Mouse (Mus musculus): ENCODE results near the gene Eif4g3.

Gene Eif4g3

GRCm38 (mm10) chr4:138061161-138061560 lies 68.3 kb downstream of the Eif4g3 start:
- no peak for DNase-seq (ENCODE audit: inconsistent ontology term)

GRCm38 (mm10) chr4:138063372-138064265 lies 70.8 kb downstream of the Eif4g3 start:
- DNase-seq (ENCODE audit: inconsistent ontology term): no peak

- no peak for DNase-seq (ENCODE audit: inconsistent ontology term)
These were observed 72.2 kb downstream of the Eif4g3 start for GRCm38 (mm10) chr4:138064882-138065592.

DNA sequence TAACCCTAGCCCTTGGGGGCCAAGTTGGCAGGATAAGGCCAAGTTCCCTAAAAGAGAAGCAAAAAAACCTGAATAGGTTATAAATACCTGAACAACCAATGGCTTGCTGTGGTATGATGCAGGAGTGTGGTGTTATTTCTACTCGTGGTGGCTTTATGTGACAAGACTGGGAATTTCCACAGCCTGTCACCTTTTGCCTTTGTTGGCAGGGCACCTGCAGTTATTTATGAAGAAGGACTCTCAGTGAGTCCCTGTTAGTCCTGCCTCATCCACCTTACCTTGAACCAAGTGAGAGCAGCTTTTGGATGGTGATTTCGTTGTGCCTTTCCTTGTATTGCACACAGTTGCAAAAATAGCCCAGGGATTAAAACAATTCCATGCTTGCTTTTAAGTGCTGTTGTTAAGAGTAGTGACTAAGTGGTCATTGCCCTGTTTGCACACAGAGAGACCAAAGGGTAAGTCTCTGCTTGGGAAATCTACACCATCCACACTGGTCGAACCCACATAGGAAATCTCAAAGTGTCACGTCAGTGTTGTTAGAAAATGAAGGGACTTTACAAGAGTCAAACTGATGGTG lies 72.9 kb downstream of the Eif4g3 start:
- no peak for DNase-seq (ENCODE audit: inconsistent ontology term)

DNA sequence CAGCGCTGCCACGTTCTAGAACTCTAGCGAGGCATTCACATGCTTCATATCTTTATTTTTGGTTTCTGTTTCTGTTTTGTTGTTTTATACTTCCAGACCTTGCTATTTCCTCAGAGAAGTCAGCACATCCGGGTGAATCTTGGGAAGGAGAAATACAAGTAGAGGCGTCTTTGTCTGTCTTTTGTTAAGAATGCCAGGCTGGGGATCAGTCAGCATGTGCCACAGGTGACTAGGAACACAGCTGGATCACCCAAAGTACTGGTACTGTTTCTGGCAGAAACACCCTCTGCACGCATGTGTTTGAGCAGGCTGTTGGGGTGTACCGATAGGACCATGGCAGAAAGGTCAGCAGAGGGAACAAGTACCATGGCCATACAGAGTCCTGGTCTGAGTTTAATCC lies 73.6 kb downstream of the Eif4g3 start:
- no peak for DNase-seq (ENCODE audit: inconsistent ontology term)

DNA sequence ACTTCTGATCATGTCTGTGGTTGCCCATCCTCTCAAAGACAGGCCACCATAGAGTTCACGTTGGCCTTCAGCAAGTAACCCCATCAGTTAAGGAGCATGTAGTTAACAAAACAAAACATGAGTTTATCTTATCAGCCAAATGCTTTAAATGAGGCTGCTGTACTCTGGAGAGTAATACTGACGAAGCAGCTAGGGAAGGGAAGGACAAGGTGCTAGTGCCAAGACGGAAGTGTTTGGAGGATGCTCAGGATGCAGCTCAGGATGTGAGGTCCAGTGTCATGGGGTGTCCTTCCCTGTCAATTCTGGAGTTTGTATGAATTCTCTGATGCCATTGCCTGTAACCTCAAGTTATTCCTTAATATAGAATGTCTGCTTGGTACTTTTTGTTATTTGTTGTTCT lies 75.0 kb downstream of the Eif4g3 start:
- DNase-seq (ENCODE audit: inconsistent ontology term): no peak

- DNase-seq (ENCODE audit: inconsistent ontology term): peak; percentile 74
These were observed 75.8 kb downstream of the Eif4g3 start for GRCm38 (mm10) chr4:138068598-138068997.

DNA sequence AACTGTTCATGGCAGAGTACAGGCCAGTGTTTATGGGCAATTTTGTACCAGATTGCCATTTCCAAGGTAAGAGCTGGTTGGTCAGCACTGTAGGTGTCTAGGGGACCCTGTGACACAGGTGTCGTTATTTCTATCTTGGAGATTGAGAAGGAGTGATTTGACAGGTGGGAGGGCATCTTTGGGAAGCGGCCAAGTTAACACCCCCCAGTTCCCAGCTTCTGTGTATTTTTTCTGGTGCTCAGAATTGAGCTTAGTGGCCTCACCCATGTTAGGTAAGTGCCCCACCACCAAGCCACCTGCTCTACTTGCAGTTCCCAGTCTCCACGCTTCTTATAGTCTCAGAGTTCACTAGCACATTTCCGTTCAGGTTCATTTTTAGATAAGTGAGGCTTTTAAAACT lies 76.5 kb downstream of the Eif4g3 start:
- no peak for DNase-seq (ENCODE audit: inconsistent ontology term)

- DNase-seq (ENCODE audit: inconsistent ontology term): no peak
These were observed 78.7 kb downstream of the Eif4g3 start for GRCm38 (mm10) chr4:138071497-138071896.

- DNase-seq (ENCODE audit: inconsistent ontology term): no peak
These were observed 80.3 kb downstream of the Eif4g3 start for GRCm38 (mm10) chr4:138073086-138073485.

DNA sequence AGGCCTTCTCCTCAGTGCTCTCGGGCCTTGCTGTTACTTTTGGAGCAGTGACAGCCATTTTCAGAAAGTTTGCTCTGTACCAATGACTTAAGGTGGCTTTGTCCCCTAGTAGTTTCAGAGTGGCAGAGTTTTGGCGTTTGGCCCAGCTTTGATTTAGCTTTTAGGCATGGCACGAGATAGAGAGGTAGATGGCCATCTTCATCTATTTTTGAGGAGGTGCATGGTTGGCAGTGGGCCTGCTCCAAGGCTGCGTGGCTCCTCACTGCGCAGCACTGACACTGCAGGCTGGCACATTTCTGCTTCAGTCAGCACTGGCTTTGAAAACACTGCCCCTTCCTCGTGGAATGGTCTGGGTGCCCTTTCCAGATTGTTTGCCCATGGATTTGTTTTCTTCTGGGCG lies 80.7 kb downstream of the Eif4g3 start:
- DNase-seq (ENCODE audit: inconsistent ontology term): no peak

- DNase-seq (ENCODE audit: inconsistent ontology term): no peak
These were observed 82.2 kb downstream of the Eif4g3 start for GRCm38 (mm10) chr4:138074896-138075584.

DNA sequence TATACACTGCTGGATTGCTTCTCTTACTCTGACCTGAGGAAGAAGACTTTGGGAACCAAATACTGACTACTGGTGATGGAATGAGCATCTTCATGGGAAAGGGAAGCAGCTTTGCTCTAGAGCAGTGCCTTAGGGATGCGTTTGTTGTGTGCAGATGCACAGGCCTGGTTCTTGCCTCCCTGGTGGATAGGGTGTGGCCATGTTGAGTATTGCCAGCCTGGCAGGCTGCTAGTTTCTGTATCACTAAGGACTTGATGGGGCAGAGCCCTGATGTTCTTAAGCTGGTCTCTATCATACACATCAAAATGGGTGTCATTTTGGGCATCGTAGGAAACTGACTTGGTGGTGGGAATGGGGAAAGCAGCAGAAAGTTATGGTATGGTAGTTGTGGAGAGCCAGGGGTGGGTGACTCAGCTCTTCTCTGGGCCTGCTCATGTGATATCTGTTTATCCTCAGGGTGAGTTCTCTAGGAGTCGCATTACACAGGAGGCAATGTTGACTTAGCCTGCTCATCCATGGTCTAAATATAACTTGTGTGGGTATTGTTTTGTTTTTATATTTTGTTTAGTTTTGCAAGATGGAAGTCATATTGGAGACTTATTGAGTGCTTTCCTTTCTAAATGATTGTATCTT lies 85.0 kb downstream of the Eif4g3 start:
- DNase-seq (ENCODE audit: inconsistent ontology term): no peak

DNA sequence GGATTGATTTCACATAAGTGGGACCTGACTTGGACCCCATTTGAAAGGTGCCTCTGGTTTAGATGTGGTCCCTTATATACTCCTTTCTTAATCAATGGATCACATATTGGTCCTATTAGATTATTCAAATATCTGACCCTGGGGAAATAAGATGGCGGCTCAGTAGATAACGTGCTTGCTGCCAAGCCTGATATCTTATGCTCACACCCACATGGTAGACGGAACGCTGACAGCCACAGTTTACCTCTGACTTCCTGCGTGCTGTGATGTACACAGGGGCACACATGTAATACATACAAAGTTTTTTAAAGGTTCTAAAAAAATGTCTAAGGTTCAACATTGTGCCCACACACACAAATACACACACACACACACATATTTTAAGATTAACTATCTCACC lies 86.4 kb downstream of the Eif4g3 start:
- DNase-seq (ENCODE audit: inconsistent ontology term): no peak

DNA sequence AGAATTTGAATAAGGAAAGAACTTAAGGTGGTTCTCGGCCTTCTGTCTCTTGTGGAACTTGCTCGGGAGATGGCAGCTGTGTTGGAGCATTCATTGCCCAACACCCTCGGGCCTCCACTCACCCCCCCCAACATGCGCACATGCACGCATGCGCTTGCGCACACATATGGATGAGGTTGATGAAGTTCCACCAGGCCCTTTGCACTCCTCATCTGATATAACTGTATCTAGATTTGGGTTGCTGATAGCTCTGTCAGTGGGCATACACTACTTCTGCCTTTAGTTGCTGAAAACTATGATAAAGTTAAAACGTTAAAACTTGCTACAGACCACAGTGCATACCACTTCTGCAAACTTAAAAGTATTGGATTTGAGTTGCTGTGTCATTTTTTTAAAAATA lies 89.6 kb downstream of the Eif4g3 start:
- no peak for DNase-seq (ENCODE audit: inconsistent ontology term)

- DNase-seq (ENCODE audit: inconsistent ontology term): no peak
These were observed 91.3 kb downstream of the Eif4g3 start for GRCm38 (mm10) chr4:138084103-138084502.

- peak; percentile 68 for DNase-seq (ENCODE audit: inconsistent ontology term)
These were observed 92.2 kb downstream of the Eif4g3 start for GRCm38 (mm10) chr4:138084851-138085573.

DNA sequence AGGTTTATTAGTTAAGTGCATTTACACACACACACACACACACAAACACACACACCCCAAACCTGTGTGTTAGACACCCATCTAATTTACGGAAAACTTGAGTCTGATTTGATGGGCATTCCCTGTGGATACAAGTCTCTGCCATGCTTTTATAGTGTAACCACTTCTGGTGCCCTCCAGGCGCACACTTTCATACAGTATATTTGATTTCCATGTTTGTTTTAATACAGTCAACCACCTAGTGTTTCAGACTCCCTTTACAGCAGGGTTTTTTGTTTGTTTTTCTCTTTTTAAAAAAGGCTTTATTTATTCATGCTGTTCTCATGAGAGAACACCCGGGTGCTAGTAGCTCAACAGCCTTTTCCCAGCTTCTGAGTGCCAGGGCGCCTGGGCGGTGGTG lies 94.1 kb downstream of the Eif4g3 start:
- no peak for DNase-seq (ENCODE audit: inconsistent ontology term)

DNA sequence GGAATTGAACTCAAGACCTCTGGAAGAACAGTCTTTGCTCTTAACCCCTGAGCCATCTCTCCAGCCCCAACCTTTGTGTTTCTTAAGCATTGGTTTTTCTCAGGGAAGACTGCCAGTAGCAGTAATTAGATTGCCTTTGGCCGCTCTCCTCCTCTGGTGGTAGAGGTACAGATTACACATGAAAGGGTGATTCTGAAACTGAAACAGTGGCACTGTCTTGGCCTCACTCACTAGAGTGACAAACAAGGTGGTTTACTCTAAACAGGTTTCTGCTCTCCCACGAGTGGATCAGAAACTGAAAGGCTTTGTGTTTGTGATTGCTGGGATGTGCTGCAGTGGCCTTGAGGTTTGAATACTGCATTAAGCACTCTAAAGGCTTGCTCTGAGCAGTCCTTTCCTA lies 96.7 kb downstream of the Eif4g3 start:
- no peak for DNase-seq (ENCODE audit: inconsistent ontology term)

- no peak for DNase-seq (ENCODE audit: inconsistent ontology term)
These were observed 98.9 kb downstream of the Eif4g3 start for GRCm38 (mm10) chr4:138091562-138092194.

Data from Muller cell, postnatal 12 days (primary cell).